Mouse (Mus musculus) mouse trophoblast stem cell (cell line): ENCODE measurements around the gene Gm9733.
"Not testable (repeated sequence)": the region's sequence is repeated elsewhere in the genome, so short reads cannot be mapped to it uniquely, and the experiment has no call there.

Source experiments
- in situ Hi-C, 2 experiments: fragments of 300-500 bp; cut with MseI, MboI; formaldehyde crosslinking; loops; 2 replicates in 1 of 2; 3 replicates in 1 of 2; pipeline ENCODE4 v1.15.1; 2025

The Gm9733 gene

DNA sequence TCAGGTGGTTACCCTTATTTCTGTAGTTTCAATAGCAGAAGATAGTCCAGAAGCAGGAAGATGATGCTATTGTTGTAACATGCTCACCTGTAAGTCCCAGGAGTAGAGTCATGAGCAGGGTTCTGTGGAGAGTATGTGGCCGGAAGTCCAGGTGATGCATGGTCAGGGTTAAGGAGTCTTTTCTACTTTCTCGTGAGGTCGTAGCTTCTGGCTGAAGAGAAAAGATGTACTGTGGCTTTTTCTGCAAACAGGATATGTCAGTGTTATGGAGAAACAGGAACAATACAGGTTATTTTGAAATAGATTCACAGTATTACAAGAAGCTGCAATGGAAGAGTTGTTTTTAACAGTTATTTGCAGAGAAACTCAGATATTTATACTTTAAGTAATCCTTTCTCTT, at the start of gene Gm9733:
Gene Gm9733 (minus strand): TSS at position 240 of the 400 bp plus-strand sequence.
- in situ Hi-C loops = loop anchor here in 1 of 2 experiments (10.0 kb wide), 1 partner anchor 513 kb away; the partner anchor contains the start of gene Sirpb1c

DNA sequence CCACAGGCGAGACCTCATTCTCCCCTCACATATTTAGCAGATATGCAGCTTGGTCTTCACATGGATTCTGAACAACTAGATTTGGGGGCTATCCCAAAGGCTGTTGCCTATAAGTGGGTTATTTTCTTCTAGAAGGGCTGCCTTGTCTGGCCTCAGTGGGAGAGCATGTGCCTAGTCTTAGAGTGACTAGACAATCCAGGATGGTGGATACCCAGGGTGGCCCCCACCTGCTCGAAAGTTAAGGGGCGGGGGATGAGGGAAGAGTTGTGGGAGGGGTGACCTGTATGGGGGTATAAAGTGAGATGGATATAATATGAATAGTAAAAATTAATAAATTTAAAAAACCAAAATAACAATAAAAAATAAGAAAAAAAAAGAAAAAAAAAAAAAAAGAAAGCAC, 23.6 kb upstream of the Gm9733 start:
- in situ Hi-C loops = not testable (repeated sequence)

GRCm38 (mm10) chr3:15350318-15350717, 18.2 kb upstream of the Gm9733 start:
- in situ Hi-C loops = not testable (repeated sequence)

DNA sequence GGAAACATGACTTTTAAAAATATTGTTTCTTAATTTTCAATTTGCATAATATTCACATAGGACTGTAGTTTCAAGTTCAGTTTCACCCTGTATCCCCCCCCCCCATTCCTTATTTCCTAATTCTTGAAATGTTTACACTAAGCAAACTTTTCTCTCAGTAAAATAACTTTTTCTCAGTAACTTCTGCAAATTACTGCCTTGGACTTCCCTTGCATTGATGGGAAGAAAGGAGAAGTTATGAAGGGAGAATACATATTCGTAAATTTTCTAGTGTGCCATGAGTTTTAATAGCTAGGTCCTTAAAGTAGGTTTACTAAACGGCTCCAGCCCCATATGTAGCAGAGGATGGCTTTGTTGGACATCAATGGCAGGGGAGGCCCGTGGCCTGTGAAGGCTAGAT, 13.5 kb upstream of the Gm9733 start:
- in situ Hi-C loops = not testable (repeated sequence)

DNA sequence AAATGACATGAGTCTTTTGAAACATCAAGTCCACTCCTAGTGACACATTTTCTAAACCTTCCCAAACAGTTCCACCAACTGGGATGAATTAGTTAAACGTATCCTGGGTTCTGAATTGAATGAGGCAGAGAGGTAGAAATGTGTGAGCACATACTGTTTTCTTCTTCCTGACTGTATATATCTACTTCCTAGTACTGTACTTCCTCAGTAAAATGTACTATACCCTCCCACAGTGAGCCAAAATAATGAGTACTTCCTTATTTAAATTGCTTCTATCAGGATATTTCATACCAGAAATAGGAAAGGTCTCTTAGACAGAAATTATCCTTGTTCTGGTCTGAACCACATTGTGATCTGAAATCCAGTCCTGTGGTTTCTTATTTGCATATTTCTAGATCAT, 8.2 kb upstream of the Gm9733 start:
- in situ Hi-C loops = no loop called here

GRCm38 (mm10) chr3:15334182-15334581, 2.1 kb upstream of the Gm9733 start:
- in situ Hi-C loops = loop anchor here in 1 of 2 experiments (10.0 kb wide), 1 partner anchor 511 kb away; the partner anchor contains the start of gene Sirpb1c

DNA sequence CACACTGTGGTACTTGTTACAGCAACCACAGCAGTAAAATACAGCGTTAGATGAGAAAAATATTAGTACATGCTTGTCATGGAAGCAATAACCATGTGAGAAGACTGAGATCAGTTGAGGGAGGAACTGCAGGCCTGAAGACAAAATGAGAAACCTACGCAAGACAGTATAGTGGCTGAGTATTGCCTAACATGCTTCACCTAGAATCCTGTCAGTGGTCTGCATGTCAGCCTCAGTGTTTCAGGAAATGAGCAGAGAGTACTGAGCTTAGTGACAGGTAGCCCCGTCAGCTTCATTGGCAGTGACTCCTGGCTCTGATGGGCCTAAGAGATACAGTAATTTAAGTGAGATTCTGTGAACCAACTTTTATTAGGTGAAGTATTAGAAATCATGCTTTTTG, 557 bp downstream of the Gm9733 start:
- in situ Hi-C loops = loop anchor here in 1 of 2 experiments (10.0 kb wide), 1 partner anchor 513 kb away; the partner anchor contains the start of gene Sirpb1c

- in situ Hi-C loops = loop anchor here in 1 of 2 experiments (5.0 kb wide), 1 partner anchor 128 kb away; no protein-coding TSS in a partner anchor
Observed at GRCm38 (mm10) chr3:15329549-15329948, 2.6 kb downstream of the Gm9733 start.

- in situ Hi-C loops = no loop called here
Observed at GRCm38 (mm10) chr3:15284424-15285328, 47.4 kb downstream of the Gm9733 start.

DNA sequence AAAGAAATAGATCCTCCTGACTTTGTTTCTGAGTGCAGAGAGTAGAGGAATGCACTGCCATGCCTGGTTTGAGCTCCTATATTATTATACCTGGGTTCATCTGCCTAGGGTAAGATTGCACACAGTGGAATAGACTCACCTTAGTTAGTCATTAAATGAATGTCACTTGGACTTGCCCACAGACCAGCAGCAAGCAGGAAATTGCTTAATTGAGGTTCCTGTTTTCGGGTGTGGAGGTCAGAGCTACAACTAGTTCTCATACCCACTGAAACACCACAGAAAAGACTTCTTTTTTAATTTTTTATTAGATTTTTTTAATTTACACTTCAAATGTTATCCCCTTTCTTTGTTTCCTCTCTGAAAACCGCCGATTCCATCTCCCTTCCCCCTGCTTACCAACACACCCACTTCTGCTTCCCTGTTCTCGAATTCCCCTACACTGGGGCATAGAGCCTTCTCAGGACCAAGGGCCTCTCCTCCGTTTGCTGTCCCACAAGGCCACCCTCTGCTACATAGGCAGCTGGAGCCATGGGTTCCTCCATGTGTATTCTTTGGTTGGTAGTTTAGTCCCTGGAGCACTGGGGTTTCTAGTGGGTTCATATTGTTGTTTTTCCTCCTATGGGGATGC, 56.1 kb downstream of the Gm9733 start:
- in situ Hi-C loops = no loop called here

DNA sequence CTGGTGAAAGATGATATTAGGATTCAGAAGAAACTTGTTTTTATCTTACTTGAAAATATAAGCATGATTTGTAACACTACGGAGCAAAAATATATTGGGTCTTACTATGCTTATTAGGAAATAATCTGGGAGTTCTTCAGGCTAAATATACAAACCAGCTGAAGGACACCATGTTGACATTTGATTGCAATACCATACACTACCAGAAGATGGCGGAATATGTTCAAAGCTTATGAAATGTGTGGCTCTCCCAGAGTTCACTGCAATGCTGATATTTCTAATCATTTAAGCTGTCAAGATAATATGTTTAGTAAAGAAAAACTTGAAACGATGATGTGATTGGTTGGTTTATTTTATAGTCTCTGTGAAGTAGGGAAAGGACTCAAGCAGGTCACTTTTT, 67.7 kb downstream of the Gm9733 start:
- in situ Hi-C loops = loop anchor here (10.0 kb wide), 1 partner anchor 780 kb away; no protein-coding TSS in a partner anchor

GRCm38 (mm10) chr3:15255726-15256125, 76.4 kb downstream of the Gm9733 start:
- in situ Hi-C loops = no loop called here
